Mouse (Mus musculus) E14TG2a.4 (cell line): ENCODE results near the gene Dlgap5.

Experiments
- H3K27me3 ChIP-seq: 2 replicates; pipeline ENCODE4 v1.6.1; 2014; ENCODE audit warnings: low read length, control low read depth; ENCODE audit not compliant: insufficient read depth
- H3K36me3 ChIP-seq: 2 replicates; pipeline ENCODE4 v1.6.1; 2014; ENCODE audit warnings: low read length, control low read depth; ENCODE audit not compliant: insufficient read depth
- H3K4me1 ChIP-seq: replicated peaks from 2 replicates; pipeline ENCODE4 v1.6.1; 2014; ENCODE audit warnings: low read depth, low read length, control low read depth
- H3K4me3 ChIP-seq: replicated peaks from 2 replicates; pipeline ENCODE4 v1.5.1; 2014; ENCODE audit warnings: mild to moderate bottlenecking, low read length
- H3K9me3 ChIP-seq: 2 replicates; pipeline ENCODE4 v1.6.1; 2014; ENCODE audit warnings: low read length, control low read depth
- CTCF ChIP-seq: conservative IDR thresholded peaks from 2 replicates; pipeline ENCODE4 v1.5.1; 2014; ENCODE audit warnings: low read length
- NANOG ChIP-seq: IDR thresholded peaks from 2 replicates; pipeline ENCODE4 v1.6.1; 2014; ENCODE audit warnings: borderline replicate concordance, low read length, mixed read lengths
- POU5F1 ChIP-seq: IDR thresholded peaks from 2 replicates; pipeline ENCODE4 v1.6.1; 2014; ENCODE audit warnings: low read length, borderline replicate concordance

Gene Dlgap5

GRCm38 (mm10) chr14:47353240-47353639 is 65.0 kb downstream of the Dlgap5 start:
- no peaks in the 10 kb centered on the region for H3K36me3 ChIP-seq
- H3K4me1 ChIP-seq = peaks cover 31% of the 10 kb centered on the region
- no peak overlapping the region for H3K4me3 ChIP-seq
- TF ChIP-seq CTCF (no peak), POU5F1 (no peak), NANOG (no peak)
- H3K9me3 ChIP-seq = no peaks in the 10 kb centered on the region
- H3K27me3 ChIP-seq = no peaks in the 10 kb centered on the region

- Histone ChIP-seq H3K27me3 (no peaks in the 10 kb centered on the region), H3K9me3 (no peaks in the 10 kb centered on the region), H3K36me3 (no peaks in the 10 kb centered on the region), H3K4me1 (peaks cover 31% of the 10 kb centered on the region), H3K4me3 (no peak overlapping the region)
- TF ChIP-seq POU5F1 = no peak
- TF ChIP-seq CTCF = no peak
- TF ChIP-seq NANOG = no peak
These were observed 65.9 kb downstream of the Dlgap5 start for GRCm38 (mm10) chr14:47352272-47352671.

GRCm38 (mm10) chr14:47350974-47351373 is 67.2 kb downstream of the Dlgap5 start:
- Histone ChIP-seq H3K4me3 (no peak overlapping the region), H3K9me3 (no peaks in the 10 kb centered on the region), H3K27me3 (no peaks in the 10 kb centered on the region), H3K4me1 (peaks cover 31% of the 10 kb centered on the region), H3K36me3 (no peaks in the 10 kb centered on the region)
- no peak for TF ChIP-seq POU5F1
- TF ChIP-seq NANOG = no peak
- no peak for TF ChIP-seq CTCF

GRCm38 (mm10) chr14:47346715-47347114 is 71.5 kb downstream of the Dlgap5 start:
- no peaks in the 10 kb centered on the region for H3K9me3 ChIP-seq
- no peak for TF ChIP-seq POU5F1
- no peak for TF ChIP-seq CTCF
- TF ChIP-seq NANOG = no peak
- H3K27me3 ChIP-seq = no peaks in the 10 kb centered on the region
- H3K4me3 ChIP-seq = no peak overlapping the region
- peaks cover 12% of the 10 kb centered on the region for H3K4me1 ChIP-seq
- H3K36me3 ChIP-seq = no peaks in the 10 kb centered on the region

- TF ChIP-seq POU5F1 (no peak), CTCF (no peak), NANOG (no peak)
- no peaks in the 10 kb centered on the region for H3K9me3 ChIP-seq
- peaks cover 26% of the 10 kb centered on the region for H3K4me1 ChIP-seq
These were observed 76.4 kb downstream of the Dlgap5 start for GRCm38 (mm10) chr14:47341811-47342291.

GRCm38 (mm10) chr14:47340231-47340925 is 77.8 kb downstream of the Dlgap5 start:
- no peaks in the 10 kb centered on the region for H3K36me3 ChIP-seq
- H3K27me3 ChIP-seq = no peaks in the 10 kb centered on the region
- no peaks in the 10 kb centered on the region for H3K9me3 ChIP-seq
- peaks cover 32% of the 10 kb centered on the region for H3K4me1 ChIP-seq
- TF ChIP-seq CTCF (no peak), NANOG (no peak), POU5F1 (no peak)
- no peak overlapping the region for H3K4me3 ChIP-seq

More at GRCm38 (mm10) chr14:47341811-47342291, 76.4 kb downstream of the Dlgap5 start:
- Histone ChIP-seq H3K27me3 (no peaks in the 10 kb centered on the region), H3K36me3 (no peaks in the 10 kb centered on the region), H3K4me3 (no peak overlapping the region)
